Mouse (Mus musculus) midbrain, embryonic 13.5 days (tissue): Measurements from ENCODE around the gene Snip1. TPM values are rescaled to one million over a fixed set of nuclear protein-coding genes. Genes with fewer than 3 reads are reported as not detected.

Source experiments
- ATAC-seq: fragments of 200-750 bp; cut with Nextera tagmentation; 2 replicates; pipeline ENCODE4 v1.8.0; 2017; ENCODE audit warnings: mild to moderate bottlenecking, moderate TSS enrichment, moderate library complexity
- H3K27ac ChIP-seq: fragments of 300-500 bp; sonication (generic); 2 replicates; pipeline ENCODE4 v1.5.1; 2015; ENCODE audit warnings: inconsistent platforms, mild to moderate bottlenecking, moderate library complexity
- H3K27me3 ChIP-seq: fragments of 300-500 bp; sonication (generic); 2 replicates; pipeline ENCODE4 v1.6.1; 2015; ENCODE audit warnings: mild to moderate bottlenecking, inconsistent platforms
- H3K36me3 ChIP-seq: fragments of 300-500 bp; sonication (generic); 2 replicates; pipeline ENCODE4 v1.6.1; 2015; ENCODE audit warnings: mild to moderate bottlenecking, inconsistent platforms
- H3K4me1 ChIP-seq: fragments of 300-500 bp; sonication (generic); replicated peaks from 2 replicates; pipeline ENCODE4 v1.6.1; 2015; ENCODE audit warnings: inconsistent platforms
- H3K4me2 ChIP-seq: fragments of 300-500 bp; sonication (generic); replicated peaks from 2 replicates; pipeline ENCODE4 v1.6.1; 2015; ENCODE audit warnings: moderate library complexity, mild to moderate bottlenecking, inconsistent platforms
- H3K4me3 ChIP-seq: fragments of 300-500 bp; sonication (generic); replicated peaks from 2 replicates; pipeline ENCODE4 v1.5.1; 2015; ENCODE audit warnings: mild to moderate bottlenecking, inconsistent platforms
- H3K9ac ChIP-seq: fragments of 300-500 bp; sonication (generic); replicated peaks from 2 replicates; pipeline ENCODE4 v1.6.1; 2015; ENCODE audit warnings: mild to moderate bottlenecking, inconsistent platforms
- H3K9me3 ChIP-seq: fragments of 300-500 bp; sonication (generic); 2 replicates; pipeline ENCODE4 v1.6.1; 2016; ENCODE audit warnings: mild to moderate bottlenecking, inconsistent platforms
- WGBS: fragments of 180-500 bp; shearing (Covaris S2); methylation state at CpG from one replicate; pipeline ENCODE4 v1.1.7; 2015; 5-methylcytosine and 5-hydroxymethylcytosine counted together
- polyA plus RNA-seq: library from polyadenylated mRNA; unstranded; fragments of >200 nt; fragmentation: Nextera tagmentation; extraction: Ambion mirVana; gene quantifications from 2 replicates; pipeline ENCODE4 v1.2.1, GENCODE M21; 2015

Snip1 gene
- polyA plus RNA-seq, 1 experiment from 2014 or later: 28.5 TPM

- no peak for ATAC-seq
- H3K36me3 ChIP-seq: peaks cover 57% of the 10 kb centered on the region
- WGBS: 96% methylated on average over 9 of the region's 9 CpGs
- no peak overlapping the region for H3K4me2 ChIP-seq
- H3K4me1 ChIP-seq: no peaks in the 10 kb centered on the region
- no peak overlapping the region for H3K27ac ChIP-seq
- no peak overlapping the region for H3K9ac ChIP-seq
- no peaks in the 10 kb centered on the region for H3K27me3 ChIP-seq
- no peaks in the 10 kb centered on the region for H3K9me3 ChIP-seq
- H3K4me3 ChIP-seq: no peak overlapping the region
Measured at GRCm38 (mm10) chr4:125105354-125105753, 38.9 kb downstream of the Snip1 start.

- no peak overlapping the region for H3K4me2 ChIP-seq
- peaks cover 23% of the 10 kb centered on the region for H3K36me3 ChIP-seq
- H3K27me3 ChIP-seq: no peaks in the 10 kb centered on the region
- WGBS: 15% methylated on average over 6 of the region's 6 CpGs
- H3K9ac ChIP-seq: no peak overlapping the region
- H3K27ac ChIP-seq: no peak overlapping the region
- no peaks in the 10 kb centered on the region for H3K9me3 ChIP-seq
- no peak overlapping the region for H3K4me3 ChIP-seq
- peaks cover 4% of the 10 kb centered on the region for H3K4me1 ChIP-seq
- ATAC-seq: peak; percentile 64
Measured at GRCm38 (mm10) chr4:125114638-125115037, 48.2 kb downstream of the Snip1 start.

GRCm38 (mm10) chr4:125115081-125115480 lies 48.6 kb downstream of the Snip1 start:
- Histone ChIP-seq H3K36me3 (peaks cover 18% of the 10 kb centered on the region), H3K27me3 (no peaks in the 10 kb centered on the region), H3K4me1 (peaks cover 4% of the 10 kb centered on the region), H3K4me3 (no peak overlapping the region), H3K4me2 (no peak overlapping the region), H3K9ac (no peak overlapping the region), H3K9me3 (no peaks in the 10 kb centered on the region), H3K27ac (no peak overlapping the region)
- 75% methylated on average over 4 of the region's 4 CpGs for WGBS
- ATAC-seq: peak; percentile 16; the same call in 1 of the 2 replicates

DNA sequence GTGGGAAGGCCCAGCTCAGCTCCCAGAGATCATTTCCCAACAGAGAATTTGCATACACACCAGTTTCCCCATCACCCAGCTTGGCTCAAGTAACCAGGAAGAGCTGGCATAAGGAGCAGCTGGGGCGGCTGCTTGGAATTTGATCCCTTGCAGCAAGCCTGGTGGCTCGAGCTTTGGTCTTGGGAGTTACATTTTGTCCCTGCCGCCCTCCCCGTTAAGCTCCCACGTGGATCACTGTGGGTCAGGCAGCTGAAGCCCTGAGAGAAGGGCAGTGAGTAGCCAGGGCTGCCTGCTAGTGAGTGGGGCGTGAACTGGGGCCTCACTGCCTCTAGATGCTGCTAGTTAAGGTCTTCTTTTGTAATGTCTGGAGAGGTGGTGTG lies 49.2 kb downstream of the Snip1 start:
- Histone ChIP-seq H3K9me3 (no peaks in the 10 kb centered on the region), H3K4me1 (peaks cover 4% of the 10 kb centered on the region), H3K9ac (no peak overlapping the region), H3K4me3 (no peak overlapping the region), H3K27ac (no peak overlapping the region), H3K4me2 (no peak overlapping the region), H3K27me3 (no peaks in the 10 kb centered on the region), H3K36me3 (peaks cover 12% of the 10 kb centered on the region)
- ATAC-seq: no peak
- 43% methylated on average over 6 of the region's 6 CpGs for WGBS

DNA sequence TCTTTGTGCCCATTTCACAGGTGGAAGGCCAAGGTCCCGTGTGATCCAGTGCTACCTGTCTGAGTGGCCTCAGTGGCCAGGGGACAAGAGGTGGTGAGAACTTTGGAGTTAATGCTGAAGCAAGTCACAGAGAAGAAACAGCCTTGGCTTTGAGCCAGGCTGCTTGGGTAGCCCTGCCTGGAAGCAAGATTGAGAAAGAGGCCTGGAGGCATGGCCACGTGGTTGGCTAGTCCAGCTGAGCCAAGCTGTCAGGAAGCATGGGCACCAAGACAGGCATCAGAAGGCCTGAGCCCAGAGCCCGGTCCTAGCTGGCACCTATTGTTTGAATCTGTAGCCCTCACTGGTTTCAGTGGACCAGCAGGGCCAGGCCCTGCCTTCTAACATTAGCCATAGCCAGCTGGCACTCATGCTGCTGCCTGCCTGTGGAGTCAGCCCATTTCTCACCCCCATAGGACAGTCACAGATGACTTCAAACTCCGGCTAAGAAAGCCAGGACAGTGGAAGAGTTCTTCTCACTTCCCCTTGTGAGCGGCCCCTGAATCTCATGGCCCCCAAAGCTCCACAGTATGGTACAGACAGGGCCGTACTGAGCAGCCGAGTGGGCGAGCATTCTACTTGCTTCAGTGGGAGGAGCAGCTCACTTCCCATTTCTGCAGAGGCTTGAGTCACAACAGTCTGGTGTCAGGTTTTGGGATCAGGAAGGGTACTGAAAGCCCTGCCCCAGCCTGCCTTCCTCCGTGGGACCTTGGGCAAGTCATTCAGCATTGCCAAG lies 49.8 kb downstream of the Snip1 start:
- WGBS: 80% methylated on average over 9 of the region's 9 CpGs

DNA sequence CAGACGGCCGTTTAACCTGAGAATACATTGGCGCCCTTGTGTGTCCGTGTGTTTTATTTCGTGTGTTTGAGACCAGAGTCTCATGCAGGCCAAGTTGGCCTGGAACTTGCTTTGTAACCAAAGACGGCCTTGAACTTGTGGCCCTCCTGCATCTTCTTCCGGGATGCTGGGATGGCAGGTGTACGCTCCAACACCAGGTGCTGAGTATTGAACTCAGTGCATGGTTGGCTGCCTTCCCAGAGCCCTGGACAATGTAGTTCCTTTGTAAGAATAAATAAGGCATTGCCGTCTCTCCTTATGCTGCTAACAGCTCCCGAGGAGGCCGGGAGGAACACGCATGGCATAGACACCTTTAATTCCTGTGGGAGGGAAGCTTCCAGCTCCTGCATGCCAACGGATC lies 50.5 kb downstream of the Snip1 start:
- Histone ChIP-seq H3K4me1 (peaks cover 4% of the 10 kb centered on the region), H3K27ac (no peak overlapping the region), H3K36me3 (no peaks in the 10 kb centered on the region; the same call in 1 of the 2 replicates), H3K4me3 (no peak overlapping the region), H3K27me3 (0 out of 2 replicates have a peak, but pooled peaks cover 2% of the 10 kb centered on the region), H3K4me2 (no peak overlapping the region), H3K9ac (no peak overlapping the region), H3K9me3 (no peaks in the 10 kb centered on the region)
- 79% methylated on average over 13 of the region's 13 CpGs for WGBS
- ATAC-seq: no peak

More for the DNA sequence above, 49.8 kb downstream of the Snip1 start:
- Histone ChIP-seq H3K4me3 (no peak overlapping the region), H3K27me3 (no peaks in the 10 kb centered on the region), H3K36me3 (peaks cover 6% of the 10 kb centered on the region), H3K9me3 (no peaks in the 10 kb centered on the region), H3K4me2 (no peak overlapping the region), H3K27ac (no peak overlapping the region), H3K9ac (no peak overlapping the region), H3K4me1 (peaks cover 4% of the 10 kb centered on the region)
- ATAC-seq: no peak

GRCm38 (mm10) chr4:125117902-125118320 lies 51.4 kb downstream of the Snip1 start:
- no peak for ATAC-seq
- Histone ChIP-seq H3K27ac (no peak overlapping the region), H3K36me3 (no peaks in the 10 kb centered on the region), H3K9ac (no peak overlapping the region), H3K9me3 (no peaks in the 10 kb centered on the region), H3K4me1 (peaks cover 10% of the 10 kb centered on the region), H3K4me3 (no peak overlapping the region), H3K27me3 (0 out of 2 replicates have a peak, but pooled peaks cover 3% of the 10 kb centered on the region), H3K4me2 (no peak overlapping the region)
- 83% methylated on average over 7 of the region's 7 CpGs for WGBS

DNA sequence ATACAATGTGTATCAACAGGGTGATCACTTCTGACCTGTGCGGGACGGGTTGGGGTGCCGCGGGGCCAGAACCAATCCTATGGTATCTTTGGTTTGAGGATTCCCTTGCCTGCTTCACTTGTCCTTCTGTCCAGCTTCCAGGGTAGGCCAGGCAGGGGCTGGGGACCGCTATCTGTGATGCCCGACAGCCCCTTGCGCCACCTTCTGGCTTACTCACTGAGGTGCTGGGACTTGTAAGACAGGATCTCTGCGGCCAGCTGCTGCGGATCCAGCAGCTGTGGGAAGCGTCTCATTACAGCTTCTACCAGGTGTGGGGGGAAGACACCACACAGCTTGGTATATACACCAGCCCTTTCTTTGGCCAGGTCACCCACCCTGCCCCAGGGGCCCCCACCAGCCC lies 52.6 kb downstream of the Snip1 start:
- no peak for ATAC-seq
- 25% methylated on average over 10 of the region's 10 CpGs for WGBS
- Histone ChIP-seq H3K9ac (no peak overlapping the region), H3K27me3 (0 out of 2 replicates have a peak, but pooled peaks cover 3% of the 10 kb centered on the region), H3K27ac (no peak overlapping the region), H3K4me3 (no peak overlapping the region), H3K4me1 (peaks cover 13% of the 10 kb centered on the region), H3K36me3 (no peaks in the 10 kb centered on the region), H3K4me2 (no peak overlapping the region), H3K9me3 (no peaks in the 10 kb centered on the region)

DNA sequence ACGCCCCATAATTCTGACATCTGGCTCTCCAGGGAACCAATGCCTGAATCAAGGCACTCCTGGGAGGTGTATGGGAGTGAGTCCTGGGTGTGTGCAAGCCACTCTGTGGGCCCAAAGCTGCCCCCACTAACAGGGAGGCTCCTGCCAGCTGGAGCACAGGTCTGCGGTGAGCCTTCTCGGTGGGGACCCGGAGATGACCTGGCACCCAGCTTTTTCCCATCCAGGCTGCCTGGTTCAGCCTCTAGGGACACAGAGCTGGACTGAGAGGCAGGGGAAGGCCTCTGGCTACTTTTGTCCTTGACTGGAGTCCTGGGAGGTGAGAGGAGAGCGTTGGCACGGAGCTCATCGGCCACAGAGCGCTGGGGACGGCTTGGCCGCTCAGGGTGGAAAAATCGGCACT lies 53.2 kb downstream of the Snip1 start:
- WGBS: 91% methylated on average over 11 of the region's 11 CpGs
- H3K36me3 ChIP-seq: no peaks in the 10 kb centered on the region
- no peak overlapping the region for H3K4me3 ChIP-seq
- peaks cover 12% of the 10 kb centered on the region for H3K4me1 ChIP-seq
- no peak overlapping the region for H3K4me2 ChIP-seq
- no peak for ATAC-seq
- no peak overlapping the region for H3K27ac ChIP-seq
- no peak overlapping the region for H3K9ac ChIP-seq
- 0 out of 2 replicates have a peak, but pooled peaks cover 3% of the 10 kb centered on the region for H3K27me3 ChIP-seq
- H3K9me3 ChIP-seq: no peaks in the 10 kb centered on the region

GRCm38 (mm10) chr4:125122431-125123278 lies 56.2 kb downstream of the Snip1 start:
- H3K4me3 ChIP-seq: no peak overlapping the region
- 24% methylated on average over 16 of the region's 16 CpGs for WGBS

DNA sequence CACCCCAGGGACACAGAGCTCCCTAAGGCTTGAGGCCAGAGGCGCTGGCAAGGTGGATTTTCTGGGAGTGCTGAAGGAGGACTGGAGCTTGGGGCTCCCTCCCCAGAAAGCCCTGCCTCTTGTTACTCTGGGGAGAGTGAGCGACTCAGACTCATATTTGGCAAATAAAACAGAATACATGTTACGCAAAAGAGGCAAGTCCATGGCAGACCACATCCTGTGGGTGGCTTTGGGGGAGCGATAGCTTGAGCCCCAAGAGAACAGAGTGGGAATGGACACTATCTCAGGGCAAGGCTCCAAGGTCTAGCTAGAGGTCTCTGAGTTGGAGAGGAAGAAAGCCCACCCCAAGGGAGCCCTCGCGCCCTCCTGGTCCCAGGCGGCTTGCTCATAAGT lies 56.8 kb downstream of the Snip1 start:
- Histone ChIP-seq H3K4me3 (no peak overlapping the region), H3K27ac (no peak overlapping the region), H3K9me3 (no peaks in the 10 kb centered on the region), H3K4me2 (no peak overlapping the region), H3K27me3 (peaks cover 29% of the 10 kb centered on the region), H3K36me3 (no peaks in the 10 kb centered on the region), H3K9ac (no peak overlapping the region), H3K4me1 (peaks cover 22% of the 10 kb centered on the region)
- no peak for ATAC-seq
- 71% methylated on average over 7 of the region's 7 CpGs for WGBS

More at GRCm38 (mm10) chr4:125122431-125123278, 56.2 kb downstream of the Snip1 start:
- H3K9me3 ChIP-seq: no peaks in the 10 kb centered on the region
- H3K4me1 ChIP-seq: peaks cover 18% of the 10 kb centered on the region
- ATAC-seq: no peak
- no peaks in the 10 kb centered on the region for H3K36me3 ChIP-seq
- no peak overlapping the region for H3K27ac ChIP-seq
- H3K9ac ChIP-seq: no peak overlapping the region
- no peak overlapping the region for H3K4me2 ChIP-seq
- H3K27me3 ChIP-seq: peaks cover 25% of the 10 kb centered on the region
